Mouse (Mus musculus) limb, embryonic 12.5 days (tissue): ENCODE results near the gene Zfp655. TPM values are rescaled to one million over a fixed set of nuclear protein-coding genes. Genes with fewer than 3 reads are reported as not detected.

Experiments
- ATAC-seq: fragments of 200-750 bp; cut with Nextera tagmentation; 2 replicates; pipeline ENCODE4 v1.8.0; 2017; ENCODE audit warnings: low read depth, moderate TSS enrichment; ENCODE audit not compliant: insufficient number of reproducible peaks, insufficient read depth, low FRiP score, low TSS enrichment
- H3K27ac ChIP-seq: fragments of 300-500 bp; sonication (generic); 2 replicates; pipeline ENCODE4 v1.5.1; 2016; ENCODE audit warnings: mild to moderate bottlenecking, moderate library complexity
- H3K27me3 ChIP-seq: fragments of 300-500 bp; sonication (generic); 2 replicates; pipeline ENCODE4 v1.6.1; 2016; ENCODE audit warnings: mild to moderate bottlenecking, moderate library complexity
- H3K36me3 ChIP-seq: fragments of 300-500 bp; sonication (generic); 2 replicates; pipeline ENCODE4 v1.6.1; 2016; ENCODE audit warnings: mild to moderate bottlenecking, moderate library complexity
- H3K4me1 ChIP-seq: fragments of 300-500 bp; sonication (generic); replicated peaks from 2 replicates; pipeline ENCODE4 v1.6.1; 2016
- H3K4me2 ChIP-seq: fragments of 300-500 bp; sonication (generic); 2 replicates; pipeline ENCODE4 v1.6.1; 2016; ENCODE audit warnings: mild to moderate bottlenecking, moderate library complexity
- H3K4me3 ChIP-seq: fragments of 300-500 bp; sonication (generic); replicated peaks from 2 replicates; pipeline ENCODE4 v1.5.1; 2016; ENCODE audit warnings: mild to moderate bottlenecking
- H3K9ac ChIP-seq: fragments of 300-500 bp; sonication (generic); replicated peaks from 2 replicates; pipeline ENCODE4 v1.6.1; 2016; ENCODE audit warnings: mild to moderate bottlenecking, moderate library complexity
- H3K9me3 ChIP-seq: fragments of 300-500 bp; sonication (generic); 2 replicates; pipeline ENCODE4 v1.6.1; 2016; ENCODE audit warnings: mild to moderate bottlenecking, moderate library complexity
- WGBS: fragments of 180-500 bp; shearing (Covaris S2); methylation state at CpG from one replicate; pipeline ENCODE4 v1.1.7; 2016; 5-methylcytosine and 5-hydroxymethylcytosine counted together
- polyA plus RNA-seq: library from polyadenylated mRNA; unstranded; fragments of >200 nt; fragmentation: Nextera tagmentation; extraction: Ambion mirVana; gene quantifications from 2 replicates; pipeline ENCODE4 v1.2.1, GENCODE M21; 2016

Gene Zfp655
- 34.2 and 34.8 TPM in 2 replicates for polyA plus RNA-seq

GRCm38 (mm10) chr5:145231367-145231871, at the start of gene Zfp655:
TSS of gene Zfp655 (plus strand) at chr5:145231715.
- ATAC-seq: peak; percentile 95
- Histone ChIP-seq H3K36me3 (peaks cover 32% of the 10 kb centered on the region), H3K27ac (peak within 1 kb of the TSS; percentile 87), H3K9ac (peak within 1 kb of the TSS; percentile 98), H3K9me3 (no peaks in the 10 kb centered on the region), H3K4me2 (peak within 1 kb of the TSS; percentile 77), H3K27me3 (no peaks in the 10 kb centered on the region), H3K4me3 (peak within 1 kb of the TSS; percentile 99), H3K4me1 (peaks cover 16% of the 10 kb centered on the region; the same call in 1 of the 2 replicates)
- WGBS: under 1% methylated on average over 42 of the region's 42 CpGs

GRCm38 (mm10) chr5:145185244-145185643, 46.3 kb upstream of the Zfp655 start:
- Histone ChIP-seq H3K9me3 (no peaks in the 10 kb centered on the region), H3K4me3 (no peak overlapping the region), H3K4me2 (no peak overlapping the region), H3K9ac (no peak overlapping the region), H3K36me3 (peaks cover 86% of the 10 kb centered on the region), H3K27ac (no peak overlapping the region), H3K4me1 (peaks cover 9% of the 10 kb centered on the region), H3K27me3 (no peaks in the 10 kb centered on the region)
- no peak for ATAC-seq
- WGBS: 94% methylated on average over 2 of the region's 2 CpGs

GRCm38 (mm10) chr5:145189416-145189815, 42.1 kb upstream of the Zfp655 start:
- H3K4me1 ChIP-seq: peaks cover 19% of the 10 kb centered on the region
- no peak for ATAC-seq
- peaks cover 53% of the 10 kb centered on the region for H3K36me3 ChIP-seq
- H3K9me3 ChIP-seq: no peaks in the 10 kb centered on the region
- no peak overlapping the region for H3K27ac ChIP-seq
- H3K4me3 ChIP-seq: no peak overlapping the region
- 94% methylated on average over 6 of the region's 6 CpGs for WGBS
- peak overlapping the region; percentile 82; the same call in 1 of the 2 replicates for H3K4me2 ChIP-seq
- H3K27me3 ChIP-seq: no peaks in the 10 kb centered on the region
- no peak overlapping the region for H3K9ac ChIP-seq

GRCm38 (mm10) chr5:145190373-145190772, 41.1 kb upstream of the Zfp655 start:
- ATAC-seq: no peak
- no peaks in the 10 kb centered on the region for H3K27me3 ChIP-seq
- peak overlapping the region; percentile 82 for H3K4me2 ChIP-seq
- H3K9me3 ChIP-seq: no peaks in the 10 kb centered on the region
- peak overlapping the region; percentile 94 for H3K9ac ChIP-seq
- 53% methylated on average over 5 of the region's 5 CpGs for WGBS
- peaks cover 19% of the 10 kb centered on the region for H3K4me1 ChIP-seq
- peaks cover 53% of the 10 kb centered on the region for H3K36me3 ChIP-seq
- H3K27ac ChIP-seq: no peak overlapping the region
- H3K4me3 ChIP-seq: peak overlapping the region; percentile 81

- ATAC-seq: peak; percentile 76
- Histone ChIP-seq H3K4me2 (peak overlapping the region; percentile 82), H3K9ac (peak overlapping the region; percentile 94), H3K36me3 (peaks cover 53% of the 10 kb centered on the region), H3K4me1 (peaks cover 19% of the 10 kb centered on the region), H3K4me3 (peak overlapping the region; percentile 81), H3K27ac (peak overlapping the region; percentile 86), H3K27me3 (no peaks in the 10 kb centered on the region), H3K9me3 (no peaks in the 10 kb centered on the region)
- 2% methylated on average over 41 of the region's 41 CpGs for WGBS
Measured at GRCm38 (mm10) chr5:145190875-145191798, 40.4 kb upstream of the Zfp655 start.

- Histone ChIP-seq H3K9me3 (no peaks in the 10 kb centered on the region), H3K9ac (peak within 1 kb of the TSS; percentile 94), H3K4me3 (peak within 1 kb of the TSS; percentile 81), H3K27me3 (no peaks in the 10 kb centered on the region), H3K27ac (peak within 1 kb of the TSS; percentile 86), H3K4me1 (peaks cover 19% of the 10 kb centered on the region), H3K36me3 (peaks cover 52% of the 10 kb centered on the region), H3K4me2 (peak within 1 kb of the TSS; percentile 82)
- 89% methylated on average over 2 of the region's 2 CpGs for WGBS
- ATAC-seq: no peak
Measured at GRCm38 (mm10) chr5:145191962-145192361, 39.6 kb upstream of the Zfp655 start, which contains the start of gene Atp5j2. TSS of gene Atp5j2 (minus strand) at chr5:145192062.

GRCm38 (mm10) chr5:145200387-145200786, 31.1 kb upstream of the Zfp655 start:
- no peak for ATAC-seq
- Histone ChIP-seq H3K27ac (no peak overlapping the region), H3K9ac (no peak overlapping the region), H3K27me3 (no peaks in the 10 kb centered on the region), H3K9me3 (no peaks in the 10 kb centered on the region), H3K4me1 (peaks cover 14% of the 10 kb centered on the region), H3K36me3 (peaks cover 23% of the 10 kb centered on the region), H3K4me2 (peak overlapping the region; percentile 86), H3K4me3 (no peak overlapping the region)
- 78% methylated on average over 7 of the region's 7 CpGs for WGBS

GRCm38 (mm10) chr5:145201321-145201991, 30.1 kb upstream of the Zfp655 start, which contains the start of gene Zkscan14:
TSS of gene Zkscan14 (minus strand) at chr5:145201868.
- Histone ChIP-seq H3K4me2 (peak within 1 kb of the TSS; percentile 86), H3K27ac (0 out of 2 replicates have a peak within 1 kb of the TSS, but pooled peaks have one; percentile 17), H3K27me3 (no peaks in the 10 kb centered on the region), H3K36me3 (peaks cover 13% of the 10 kb centered on the region; the same call in 1 of the 2 replicates), H3K9me3 (no peaks in the 10 kb centered on the region), H3K4me3 (peak within 1 kb of the TSS; percentile 83), H3K9ac (peak within 1 kb of the TSS; percentile 76), H3K4me1 (peaks cover 21% of the 10 kb centered on the region)
- WGBS: 1% methylated on average over 37 of the region's 37 CpGs
- ATAC-seq: no peak

- Histone ChIP-seq H3K4me1 (peaks cover 21% of the 10 kb centered on the region), H3K9me3 (no peaks in the 10 kb centered on the region), H3K27ac (no peak overlapping the region), H3K4me3 (no peak overlapping the region), H3K4me2 (no peak overlapping the region), H3K36me3 (peaks cover 14% of the 10 kb centered on the region), H3K27me3 (no peaks in the 10 kb centered on the region), H3K9ac (no peak overlapping the region)
- WGBS: 50% methylated on average over 3 of the region's 3 CpGs
- no peak for ATAC-seq
Measured at GRCm38 (mm10) chr5:145202446-145202845, 29.1 kb upstream of the Zfp655 start.

GRCm38 (mm10) chr5:145203936-145204691, 27.4 kb upstream of the Zfp655 start, which contains the start of gene Zkscan5:
TSS of gene Zkscan5 (plus strand) at chr5:145204562.
- H3K4me2 ChIP-seq: peak within 1 kb of the TSS; percentile 66
- peaks cover 18% of the 10 kb centered on the region for H3K36me3 ChIP-seq
- ATAC-seq: peak; percentile 97
- H3K9me3 ChIP-seq: no peaks in the 10 kb centered on the region
- peaks cover 21% of the 10 kb centered on the region for H3K4me1 ChIP-seq
- under 1% methylated on average over 22 of the region's 22 CpGs for whole genome bisulfite sequencing
- peak within 1 kb of the TSS; percentile 55 for H3K4me3 ChIP-seq
- H3K9ac ChIP-seq: peak within 1 kb of the TSS; percentile 54
- no peaks in the 10 kb centered on the region for H3K27me3 ChIP-seq
- peak within 1 kb of the TSS; percentile 86 for H3K27ac ChIP-seq
